Mouse (Mus musculus) CD4-positive, CD25-positive, alpha-beta regulatory T cell, adult 4 months (primary cell): ENCODE measurements around the gene Gas2l3. TPM values are rescaled to one million over a fixed set of nuclear protein-coding genes. Genes with fewer than 3 reads are reported as not detected.

Experiments
- ATAC-seq: one replicate; pipeline ENCODE4 v1.8.0; 2017
- polyA plus RNA-seq, 2 experiments: library from polyadenylated mRNA; unstranded; fragments of 100-300 nt; shearing (Covaris generic); gene quantifications; one replicate each; pipeline ENCODE4 v1.2.1; 2017

Gene Gas2l3
- 1 to 10 TPM; 1.5 to 3.3 TPM for polyA plus RNA-seq

- peak; percentile 91 for ATAC-seq
These were observed at the start of gene Gas2l3 for GRCm38 (mm10) chr10:89443623-89444151. Gas2l3 (minus strand) TSS chr10:89443967.

- no peak for ATAC-seq
These were observed 47.6 kb upstream of the Gas2l3 start for GRCm38 (mm10) chr10:89491321-89491720.

GRCm38 (mm10) chr10:89490250-89490649, 46.5 kb upstream of the Gas2l3 start:
- ATAC-seq = no peak

- no peak for ATAC-seq
These were observed 45.7 kb upstream of the Gas2l3 start for GRCm38 (mm10) chr10:89489459-89489858.

- ATAC-seq = peak; percentile 63
These were observed 43.4 kb upstream of the Gas2l3 start for GRCm38 (mm10) chr10:89486995-89487742.

DNA sequence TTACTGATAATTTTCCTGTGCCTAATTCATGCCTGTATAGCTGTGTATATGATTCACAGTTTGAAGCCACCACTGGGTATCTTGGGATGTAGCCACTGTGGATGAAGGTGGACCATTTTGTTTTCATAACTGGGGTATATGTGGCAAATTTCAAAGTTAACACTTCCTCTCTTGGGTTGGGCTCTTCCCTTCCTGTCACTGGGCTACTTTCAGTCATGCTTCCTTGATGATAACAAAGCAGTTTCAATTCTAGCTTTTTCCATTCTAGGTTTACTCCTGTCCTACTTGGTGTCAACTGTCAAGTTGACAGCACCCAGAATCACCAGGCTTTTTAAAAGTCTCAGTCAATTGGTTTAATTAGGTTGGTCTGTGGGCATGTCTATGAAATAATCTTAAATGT, 41.1 kb upstream of the Gas2l3 start:
- ATAC-seq = no peak

GRCm38 (mm10) chr10:89483812-89484602, 40.2 kb upstream of the Gas2l3 start:
- no peak for ATAC-seq

- no peak for ATAC-seq
These were observed 39.3 kb upstream of the Gas2l3 start for GRCm38 (mm10) chr10:89483113-89483512.

DNA sequence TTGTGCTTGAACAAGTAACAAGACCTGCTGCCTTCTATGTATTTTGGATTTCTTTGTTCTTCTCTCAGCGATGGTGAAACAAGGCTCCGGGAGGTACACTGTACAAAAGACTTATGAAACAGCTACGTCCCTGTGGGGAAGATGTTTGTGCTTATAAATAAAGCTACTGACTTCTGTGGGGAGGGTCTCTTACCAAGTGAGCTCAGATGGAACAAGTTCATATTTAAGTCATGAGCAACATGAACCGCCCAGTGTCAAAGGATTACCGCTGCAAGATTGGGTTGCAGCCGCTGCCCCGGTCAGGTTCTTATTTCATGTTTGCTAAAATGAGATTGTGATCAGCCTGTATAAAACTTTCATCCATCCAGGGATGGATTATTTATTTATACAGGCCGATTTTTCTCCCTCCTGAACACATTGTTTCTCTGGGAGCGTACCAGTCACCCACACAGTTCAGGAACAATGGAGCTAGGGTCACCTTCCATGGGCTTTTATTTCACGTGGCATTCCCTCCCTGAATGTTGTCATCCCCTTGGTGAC, 38.4 kb upstream of the Gas2l3 start:
- ATAC-seq = no peak

- no peak for ATAC-seq
These were observed 37.9 kb upstream of the Gas2l3 start for GRCm38 (mm10) chr10:89481638-89482037.

DNA sequence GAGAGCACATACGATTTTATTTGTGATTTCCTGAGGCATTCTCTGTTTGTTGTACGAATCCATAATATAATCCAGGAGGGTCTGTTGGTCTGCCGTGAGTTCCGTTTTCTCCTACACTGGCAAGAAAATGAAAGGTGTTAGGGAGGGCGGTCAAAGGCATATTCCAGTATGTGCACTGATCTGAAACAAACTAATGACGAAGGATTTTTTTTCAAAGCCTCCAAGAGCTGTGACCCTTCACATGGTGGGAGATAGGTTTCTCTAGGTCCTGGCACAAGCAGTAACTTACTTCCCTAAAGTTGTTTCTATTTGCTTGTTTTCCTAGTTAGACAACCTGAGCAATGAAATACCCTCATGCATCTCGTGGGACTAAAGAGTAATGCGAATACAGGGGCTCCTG, 35.0 kb upstream of the Gas2l3 start:
- no peak for ATAC-seq

GRCm38 (mm10) chr10:89470596-89471353, 27.0 kb upstream of the Gas2l3 start:
- ATAC-seq = no peak

DNA sequence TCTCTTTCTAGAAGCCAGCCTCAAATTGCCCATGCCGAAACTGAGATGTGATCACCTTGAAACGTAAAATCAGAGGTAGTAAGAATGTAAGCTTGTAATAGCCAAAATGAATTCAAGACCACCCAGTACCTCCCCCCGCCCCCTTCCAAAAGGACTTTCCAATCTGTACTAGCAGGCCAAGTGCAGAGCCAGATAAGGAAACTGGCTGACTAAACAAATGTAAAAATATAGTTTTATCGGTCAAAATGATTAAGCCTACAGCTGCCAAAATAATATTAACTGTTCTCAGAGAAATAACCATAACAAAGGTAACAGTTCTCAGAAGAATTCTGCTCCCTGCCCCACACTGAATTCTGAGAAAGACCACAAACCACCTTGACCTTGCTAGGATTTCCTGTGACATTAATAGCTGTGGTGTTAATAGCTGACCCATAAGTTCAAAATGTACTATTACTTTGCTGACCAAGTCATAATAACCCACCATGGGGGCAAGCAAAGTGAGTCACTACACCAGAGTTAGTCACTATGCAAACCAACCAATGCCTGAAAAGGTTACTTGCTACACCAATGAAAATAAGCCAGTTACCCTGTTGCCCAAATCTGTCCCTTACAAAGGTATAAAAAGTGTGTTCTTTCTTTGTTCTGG, 21.1 kb upstream of the Gas2l3 start:
- ATAC-seq = no peak

- no peak for ATAC-seq
These were observed 19.1 kb upstream of the Gas2l3 start for GRCm38 (mm10) chr10:89462890-89463289.

GRCm38 (mm10) chr10:89461856-89462507, 18.2 kb upstream of the Gas2l3 start:
- peak; percentile 93 for ATAC-seq

GRCm38 (mm10) chr10:89460972-89461371, 17.2 kb upstream of the Gas2l3 start:
- ATAC-seq = no peak

DNA sequence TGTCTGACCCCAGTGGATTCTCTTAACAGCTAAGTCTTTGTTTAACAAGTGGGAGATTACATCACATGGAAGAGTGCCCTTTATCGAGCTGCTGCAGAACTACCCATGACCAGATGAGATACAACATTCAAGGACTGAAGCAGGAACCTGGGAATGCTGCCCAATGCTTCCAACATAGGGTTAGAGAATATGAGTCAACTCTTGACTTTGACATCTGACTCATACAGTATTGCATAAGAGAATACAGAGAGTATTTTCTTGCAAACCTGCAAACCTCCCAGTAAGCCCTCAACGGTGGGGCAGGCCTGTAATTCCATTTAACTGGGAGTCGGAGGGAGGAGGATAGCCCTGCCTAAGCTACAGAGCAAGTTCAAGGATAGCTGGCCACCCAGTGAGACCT, 15.0 kb upstream of the Gas2l3 start:
- ATAC-seq = no peak

GRCm38 (mm10) chr10:89453794-89454193, 10.0 kb upstream of the Gas2l3 start:
- ATAC-seq = no peak

DNA sequence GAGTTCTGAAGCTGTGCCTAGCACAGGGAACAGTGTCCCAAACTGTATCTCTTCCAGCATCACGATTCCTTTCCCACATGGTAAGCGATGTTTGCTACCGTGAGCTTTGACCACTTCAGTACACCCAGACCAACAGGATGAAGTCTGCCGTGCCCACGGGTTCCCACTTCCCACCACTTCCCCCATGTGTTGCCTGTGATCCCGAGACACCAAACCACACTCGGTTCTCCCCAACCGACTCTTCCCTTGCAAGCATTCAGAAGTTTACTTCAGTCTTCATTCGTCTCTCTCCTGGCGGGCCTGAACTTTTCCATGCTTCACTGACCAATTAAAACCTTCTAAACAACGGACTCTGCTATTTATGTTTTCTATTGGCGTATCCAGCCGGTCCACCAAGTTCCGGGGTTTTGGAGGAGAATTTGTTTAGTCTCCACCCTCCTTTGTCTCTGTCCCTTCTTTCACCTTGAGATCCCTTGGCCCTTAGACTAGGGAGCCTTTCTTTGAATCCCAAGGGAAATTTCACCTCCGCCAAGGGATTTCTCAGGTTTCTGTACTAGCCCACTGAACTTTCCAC, 9.4 kb upstream of the Gas2l3 start:
- ATAC-seq = no peak

- ATAC-seq = no peak
These were observed 6.6 kb upstream of the Gas2l3 start for GRCm38 (mm10) chr10:89450411-89450810.

DNA sequence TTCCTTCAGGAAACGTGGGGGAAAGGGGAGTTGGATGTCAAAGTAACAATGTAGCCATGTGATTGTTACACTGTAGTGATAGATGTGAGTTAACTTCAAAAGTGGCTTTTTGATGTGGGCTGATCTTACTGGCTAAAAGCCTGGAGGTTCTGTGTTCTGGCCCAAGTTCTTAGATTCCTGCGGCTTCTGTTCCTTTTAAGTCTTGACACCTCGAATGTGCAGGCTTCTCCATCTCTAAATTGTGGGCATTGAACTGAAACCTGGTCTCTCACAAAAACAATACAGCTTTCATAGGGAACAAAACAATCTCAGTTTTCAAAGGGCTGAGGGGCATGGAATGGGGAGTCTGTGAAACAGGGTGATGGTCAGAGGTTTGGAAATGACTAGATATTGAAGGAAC, 614 bp upstream of the Gas2l3 start:
- ATAC-seq = no peak
